Mouse (Mus musculus) retina, postnatal 1 day (tissue): ENCODE measurements around the gene Hspa1a.
A peak's percentile ranks its signal among the peaks of the same experiment; 100 is the strongest.

Experiments
- DNase-seq: peaks from one replicate; pipeline ENCODE4 v3.0.0-alpha.2; 2012

Hspa1a gene

DNA sequence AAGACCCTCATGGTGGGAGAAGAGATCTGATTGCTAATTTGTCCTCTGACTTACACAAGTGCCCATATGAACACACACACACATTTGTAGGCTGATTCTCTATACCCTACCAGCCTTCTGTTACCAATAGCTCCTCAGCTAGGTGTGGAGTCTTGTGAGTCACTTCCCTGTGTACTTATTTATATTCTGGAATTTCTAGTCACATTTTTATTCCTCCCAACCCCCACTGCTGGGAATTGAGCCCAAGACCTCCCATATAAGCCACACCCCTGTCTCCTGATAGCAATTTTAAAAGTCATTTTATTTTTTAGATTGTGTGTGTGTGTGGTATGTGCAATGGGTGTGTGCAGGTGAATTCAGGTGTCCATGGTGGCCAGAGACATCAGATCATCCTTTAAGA lies 27.6 kb downstream of the Hspa1a start:
- no peak for DNase-seq

- no peak for DNase-seq
Measured at GRCm38 (mm10) chr17:34943128-34943815, 28.7 kb downstream of the Hspa1a start.

DNA sequence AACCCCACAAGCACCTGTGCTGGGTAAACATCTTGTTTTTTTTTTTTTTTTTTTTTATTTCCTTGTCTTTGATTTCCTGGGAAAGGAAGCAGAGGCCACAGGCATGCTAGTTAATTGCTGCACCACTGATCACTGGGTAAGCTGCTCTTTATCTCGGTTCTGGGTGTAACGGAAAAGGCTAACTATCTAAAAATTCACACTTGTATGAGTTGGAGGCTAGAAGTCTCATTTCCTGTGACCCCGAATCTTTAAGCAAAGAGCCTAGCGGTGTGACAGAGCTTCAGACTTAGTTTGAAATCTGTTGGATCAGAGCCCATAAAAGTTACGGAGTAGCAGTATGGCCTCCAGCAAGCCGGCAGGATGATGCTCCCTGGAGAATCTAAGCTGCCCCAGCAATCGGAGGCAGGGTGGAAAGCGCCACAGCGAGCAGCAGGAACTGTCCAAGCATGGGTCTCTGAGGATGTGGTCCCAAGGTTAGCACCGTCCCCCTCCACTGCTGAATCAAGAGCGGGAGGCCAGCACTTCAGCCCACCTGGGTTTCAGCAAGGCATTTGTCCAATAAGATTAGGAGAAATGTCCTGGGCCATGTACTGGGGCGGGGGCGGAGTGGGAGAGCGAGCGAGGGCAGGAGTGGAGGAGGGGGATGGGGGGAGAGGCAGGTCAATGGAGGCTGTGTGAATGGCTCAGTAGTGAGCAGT lies 30.5 kb downstream of the Hspa1a start:
- DNase-seq, result peak; percentile 41

- no peak for DNase-seq
Measured at GRCm38 (mm10) chr17:34937960-34938505, 33.9 kb downstream of the Hspa1a start.

DNA sequence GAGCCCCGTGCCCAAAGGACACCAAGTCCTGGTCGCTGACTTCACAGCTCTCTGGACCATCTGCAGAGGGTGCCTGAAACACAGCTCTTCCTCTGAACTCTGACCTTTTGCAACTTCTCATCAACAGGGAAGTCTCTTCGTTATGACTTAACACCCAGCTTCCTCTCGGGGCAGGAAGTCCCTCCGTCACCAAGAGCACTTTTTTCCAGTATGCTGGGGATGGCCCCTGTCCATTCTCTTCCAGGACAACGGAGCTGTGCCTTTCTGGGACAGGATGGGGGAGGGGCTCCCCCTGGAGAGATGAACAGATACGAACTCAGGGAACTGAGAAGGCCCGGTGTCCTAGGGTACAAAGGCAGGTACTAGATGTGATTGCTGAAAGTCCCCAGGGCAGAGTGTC lies 37.1 kb downstream of the Hspa1a start:
- no peak for DNase-seq

- DNase-seq, result no peak
Measured at GRCm38 (mm10) chr17:34934031-34934430, 37.9 kb downstream of the Hspa1a start.

DNA sequence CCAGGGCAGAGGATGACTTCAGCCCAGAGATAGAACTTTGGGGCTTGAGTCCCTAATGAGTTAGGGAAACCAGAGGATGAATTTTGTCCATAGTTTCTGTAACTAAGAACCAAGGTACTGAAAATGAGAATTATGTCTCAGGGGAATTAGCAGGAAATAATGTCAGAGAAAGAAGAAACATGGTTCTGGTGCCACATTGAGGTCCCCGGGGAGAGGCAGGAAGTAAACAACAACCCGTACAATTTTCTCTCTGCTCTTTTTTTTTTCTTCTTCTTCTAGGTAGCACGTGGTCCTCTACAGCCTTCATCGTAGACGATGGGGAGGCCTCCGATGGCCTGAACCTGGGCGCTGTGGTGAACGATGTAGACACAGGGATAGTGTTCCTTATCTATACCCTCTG lies 39.7 kb downstream of the Hspa1a start:
- no peak for DNase-seq

DNA sequence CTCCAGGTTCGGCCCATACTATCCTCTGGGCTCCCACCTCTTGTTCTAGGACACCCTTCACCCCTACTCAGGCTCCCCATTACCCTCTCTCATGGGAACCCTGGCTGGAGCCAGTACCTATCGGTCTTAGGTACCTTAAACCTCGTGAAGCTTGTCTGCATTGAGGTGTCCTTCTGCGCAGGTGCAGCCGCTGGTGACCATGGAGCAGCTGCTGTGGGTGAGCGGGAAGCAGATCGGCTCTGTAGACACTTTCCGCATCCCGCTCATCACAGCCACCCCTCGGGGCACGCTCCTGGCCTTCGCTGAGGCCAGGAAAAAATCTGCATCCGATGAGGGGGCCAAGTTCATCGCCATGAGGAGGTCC lies 40.2 kb downstream of the Hspa1a start:
- DNase-seq, result peak; percentile 52

GRCm38 (mm10) chr17:34931061-34931734 lies 40.8 kb downstream of the Hspa1a start, which contains the start of gene Neu1:
Neu1 (plus strand) TSS chr17:34931253.
- DNase-seq, result peak; percentile 99

- no peak for DNase-seq
Measured at GRCm38 (mm10) chr17:34928841-34929240, 43.1 kb downstream of the Hspa1a start.

- DNase-seq, result no peak
Measured at GRCm38 (mm10) chr17:34927306-34928019, 44.5 kb downstream of the Hspa1a start.

- DNase-seq, result no peak
Measured at GRCm38 (mm10) chr17:34924258-34924657, 47.7 kb downstream of the Hspa1a start.

DNA sequence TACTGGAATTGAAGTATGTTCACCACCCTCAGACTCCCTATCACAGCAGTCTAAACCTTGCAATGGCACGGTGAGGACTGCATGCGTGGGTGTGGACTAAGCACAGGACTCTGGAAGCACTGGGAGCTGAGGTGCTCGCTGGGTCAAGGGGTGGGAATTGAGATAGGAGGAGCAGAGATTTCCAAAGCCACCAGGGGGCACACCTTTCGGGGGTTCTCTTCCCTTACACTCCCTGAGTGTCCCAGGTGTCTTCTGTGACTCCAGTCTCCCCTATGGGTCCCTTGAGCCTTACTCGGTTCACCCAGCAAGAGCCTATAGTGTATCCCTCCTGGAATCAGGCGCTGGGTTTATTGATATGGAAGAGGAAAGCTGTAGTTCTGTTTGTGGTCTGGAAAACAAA lies 49.0 kb downstream of the Hspa1a start:
- peak; percentile 22 for DNase-seq
